Mouse (Mus musculus) adipocyte (in vitro differentiated cells): Measurements from ENCODE around the gene Thoc5.

Experiments
- DNase-seq: peaks from one replicate; pipeline ENCODE4 v3.0.0-alpha.2; 2016; ENCODE audit warnings: low spot score

Thoc5 gene

GRCm38 (mm10) chr11:4894848-4895816 is at the start of gene Thoc5:
Gene Thoc5, plus strand, starts transcription at chr11:4895320.
- peak; percentile 92 for DNase-seq

- DNase-seq: peak; percentile 43
These were observed 46.5 kb upstream of the Thoc5 start for GRCm38 (mm10) chr11:4848483-4849248.

- peak; percentile 99 for DNase-seq
These were observed 45.7 kb upstream of the Thoc5 start, which contains the start of gene Nf2 for GRCm38 (mm10) chr11:4849258-4849943. Gene Nf2, minus strand, starts transcription at chr11:4849536.

- no peak for DNase-seq
These were observed 44.7 kb upstream of the Thoc5 start for GRCm38 (mm10) chr11:4850404-4850803.

GRCm38 (mm10) chr11:4853021-4853420 is 42.1 kb upstream of the Thoc5 start:
- DNase-seq: no peak

GRCm38 (mm10) chr11:4854181-4854580 is 40.9 kb upstream of the Thoc5 start:
- DNase-seq: no peak

GRCm38 (mm10) chr11:4858416-4858815 is 36.7 kb upstream of the Thoc5 start:
- no peak for DNase-seq

GRCm38 (mm10) chr11:4860986-4861385 is 34.1 kb upstream of the Thoc5 start:
- no peak for DNase-seq

GRCm38 (mm10) chr11:4861816-4862604 is 33.1 kb upstream of the Thoc5 start:
- DNase-seq: no peak

- DNase-seq: no peak
These were observed 32.4 kb upstream of the Thoc5 start for GRCm38 (mm10) chr11:4862730-4863129.

GRCm38 (mm10) chr11:4865645-4866251 is 29.4 kb upstream of the Thoc5 start:
- peak; percentile 86 for DNase-seq

- peak; percentile 28 for DNase-seq
These were observed 21.2 kb upstream of the Thoc5 start, which contains the start of gene Nipsnap1 for GRCm38 (mm10) chr11:4873755-4874475. Gene Nipsnap1, plus strand, starts transcription at chr11:4873951.

GRCm38 (mm10) chr11:4874551-4874950 is 20.6 kb upstream of the Thoc5 start:
- DNase-seq: no peak

GRCm38 (mm10) chr11:4881087-4881486 is 14.0 kb upstream of the Thoc5 start:
- DNase-seq: no peak

GRCm38 (mm10) chr11:4882892-4883627 is 12.1 kb upstream of the Thoc5 start:
- DNase-seq: peak; percentile 69

- DNase-seq: peak; percentile 29
These were observed 9.7 kb upstream of the Thoc5 start for GRCm38 (mm10) chr11:4885385-4885903.

GRCm38 (mm10) chr11:4886987-4887386 is 8.1 kb upstream of the Thoc5 start:
- DNase-seq: peak; percentile 73

- no peak for DNase-seq
These were observed 5.3 kb downstream of the Thoc5 start for GRCm38 (mm10) chr11:4900437-4900836.

GRCm38 (mm10) chr11:4901956-4902355 is 6.8 kb downstream of the Thoc5 start:
- DNase-seq: no peak
